Mouse (Mus musculus) forebrain, embryonic 11.5 days (tissue): Measurements from ENCODE around the gene Thtpa. TPM values are rescaled to one million over a fixed set of nuclear protein-coding genes. Genes with fewer than 3 reads are reported as not detected.
A peak's percentile ranks its signal among the peaks of the same experiment; 100 is the strongest.

Experiments
- ATAC-seq: fragments of 200-750 bp; cut with Nextera tagmentation; replicated peaks from 2 replicates; pipeline ENCODE4 v1.8.0; 2017; ENCODE audit warnings: moderate TSS enrichment; ENCODE audit not compliant: low FRiP score
- DNase-seq: peaks from one replicate; pipeline ENCODE4 v3.0.0-alpha.2; 2017; ENCODE audit warnings: low spot score
- H3K27ac ChIP-seq: fragments of 300-500 bp; sonication (generic); 2 replicates; pipeline ENCODE4 v1.5.1; 2014; ENCODE audit warnings: low read depth, low read length
- H3K27me3 ChIP-seq: fragments of 300-500 bp; sonication (generic); 2 replicates; pipeline ENCODE4 v1.6.1; 2014; ENCODE audit warnings: mild to moderate bottlenecking, low read length, mixed read lengths; ENCODE audit not compliant: control insufficient read depth, insufficient read depth
- H3K36me3 ChIP-seq: fragments of 300-500 bp; sonication (generic); 2 replicates; pipeline ENCODE4 v1.6.1; 2014; ENCODE audit warnings: mild to moderate bottlenecking, low read length, moderate library complexity, mixed read lengths; ENCODE audit not compliant: control insufficient read depth, insufficient read depth
- H3K4me1 ChIP-seq: fragments of 300-500 bp; sonication (generic); replicated peaks from 2 replicates; pipeline ENCODE4 v1.6.1; 2014; ENCODE audit warnings: low read length, mixed read lengths; ENCODE audit not compliant: control insufficient read depth, insufficient read depth
- H3K4me2 ChIP-seq: fragments of 300-500 bp; sonication (generic); 2 replicates; pipeline ENCODE4 v1.6.1; 2014; ENCODE audit warnings: low read depth, mild to moderate bottlenecking, low read length, moderate library complexity, mixed read lengths; ENCODE audit not compliant: severe bottlenecking
- H3K4me3 ChIP-seq: fragments of 300-500 bp; sonication (generic); 2 replicates; pipeline ENCODE4 v1.5.1; 2014; ENCODE audit warnings: low read depth, low read length
- H3K9ac ChIP-seq: fragments of 300-500 bp; sonication (generic); 2 replicates; pipeline ENCODE4 v1.6.1; 2014; ENCODE audit warnings: low read length
- H3K9me3 ChIP-seq: fragments of 300-500 bp; sonication (generic); 2 replicates; pipeline ENCODE4 v1.6.1; 2016; ENCODE audit warnings: low read length, mixed read lengths; ENCODE audit not compliant: control insufficient read depth
- WGBS: fragments of 180-500 bp; shearing (Covaris S2); extraction: QIAGEN DNeasy Blood & Tissue Kit; methylation state at CpG from one replicate; pipeline ENCODE4 v1.1.7; 2014; 5-methylcytosine and 5-hydroxymethylcytosine counted together
- polyA plus RNA-seq: library from polyadenylated mRNA; unstranded; fragments of >200 nt; fragmentation: Nextera tagmentation; extraction: Ambion mirVana; gene quantifications from 2 replicates; pipeline ENCODE4 v1.2.1, GENCODE M21; 2014

The Thtpa gene
- polyA plus RNA-seq, 1 experiment from 2014 or later: 28.6 TPM

DNA sequence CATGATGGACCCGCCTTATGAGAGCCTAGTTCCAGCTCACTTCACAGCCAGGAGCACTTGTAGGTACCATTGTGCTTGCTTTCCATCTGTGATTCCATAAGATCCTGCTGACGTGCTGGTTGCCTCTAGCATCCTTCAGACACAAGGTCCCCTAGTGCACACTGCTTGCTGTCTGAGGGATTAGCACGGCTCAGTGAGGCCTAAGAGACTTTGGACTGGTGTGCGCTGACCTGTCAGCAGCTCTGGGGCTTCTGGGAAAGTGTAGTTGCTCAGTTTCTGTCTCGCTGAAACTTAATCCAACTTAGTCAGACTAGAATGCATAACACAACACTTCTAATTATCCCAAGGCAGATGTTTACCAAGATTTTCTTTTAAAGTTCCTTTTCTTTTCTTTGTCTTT lies 34.7 kb upstream of the Thtpa start:
- Histone ChIP-seq H3K27ac (no peak overlapping the region), H3K9ac (no peak overlapping the region)
- no peak for ATAC-seq

DNA sequence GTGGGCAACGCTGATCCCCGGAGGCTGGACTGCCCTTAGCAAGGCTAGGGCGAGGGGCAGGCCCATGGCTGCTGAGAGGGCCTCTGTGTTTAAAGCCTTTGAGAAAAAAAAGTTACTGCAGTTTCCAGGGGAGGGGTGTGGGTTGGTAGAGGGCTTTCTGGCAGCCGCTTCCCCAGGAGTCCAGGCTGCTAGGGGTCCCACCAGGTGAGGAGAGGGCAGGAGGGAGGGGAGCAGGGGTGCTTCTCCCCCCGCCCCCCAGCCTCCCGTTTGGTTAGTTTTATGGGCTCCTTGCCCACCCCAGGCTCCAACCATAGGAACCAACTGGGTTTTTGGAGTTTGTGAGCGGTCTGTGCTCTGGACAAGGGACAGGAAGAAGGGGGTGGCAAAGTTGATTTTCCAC lies 32.7 kb upstream of the Thtpa start:
- Histone ChIP-seq H3K9ac (no peak overlapping the region), H3K4me2 (no peak overlapping the region), H3K4me3 (no peak overlapping the region), H3K9me3 (no peaks in the 10 kb centered on the region), H3K27ac (no peak overlapping the region), H3K36me3 (peaks cover 6% of the 10 kb centered on the region; the same call in 1 of the 2 replicates), H3K27me3 (no peaks in the 10 kb centered on the region), H3K4me1 (peaks cover 9% of the 10 kb centered on the region)
- ATAC-seq (no peak), DNase-seq (no peak)
- WGBS: 40% methylated on average over 7 of the region's 7 CpGs

More for the DNA sequence above, 34.7 kb upstream of the Thtpa start:
- DNase-seq: no peak
- H3K4me1 ChIP-seq: peaks cover 9% of the 10 kb centered on the region
- H3K4me2 ChIP-seq: no peak overlapping the region
- WGBS: 27% methylated on average over 5 of the region's 5 CpGs
- no peaks in the 10 kb centered on the region for H3K27me3 ChIP-seq
- H3K4me3 ChIP-seq: no peak overlapping the region
- no peaks in the 10 kb centered on the region; the same call in 1 of the 2 replicates for H3K36me3 ChIP-seq
- H3K9me3 ChIP-seq: no peaks in the 10 kb centered on the region

DNA sequence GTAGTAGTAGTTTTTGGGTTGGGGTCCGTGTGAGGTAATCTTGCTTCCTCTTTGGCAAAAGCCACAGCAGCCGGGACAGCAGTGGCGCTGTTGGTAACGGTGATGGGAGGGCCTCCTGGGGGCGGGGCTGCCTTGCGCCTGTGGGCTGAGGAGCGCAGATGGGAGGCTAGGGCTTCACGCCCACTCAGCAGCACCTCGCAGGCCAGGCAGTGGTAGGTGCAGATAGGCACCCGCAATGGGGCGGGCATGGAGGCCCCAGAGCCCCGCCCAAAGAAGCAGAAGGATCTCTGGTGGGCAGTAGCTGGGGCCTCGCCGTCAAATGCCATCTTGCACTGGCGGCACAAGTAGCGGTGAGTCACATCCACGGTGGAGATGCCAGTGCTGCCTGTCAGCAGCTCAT lies 32.0 kb upstream of the Thtpa start:
- Histone ChIP-seq H3K4me2 (no peak overlapping the region), H3K36me3 (peaks cover 6% of the 10 kb centered on the region; the same call in 1 of the 2 replicates), H3K27me3 (no peaks in the 10 kb centered on the region), H3K9ac (no peak overlapping the region), H3K9me3 (no peaks in the 10 kb centered on the region), H3K27ac (no peak overlapping the region), H3K4me3 (no peak overlapping the region), H3K4me1 (peaks cover 9% of the 10 kb centered on the region)
- 37% methylated on average over 17 of the region's 17 CpGs for WGBS
- peak; percentile 48; the same call in 1 of the 2 replicates for ATAC-seq
- DNase-seq: no peak

DNA sequence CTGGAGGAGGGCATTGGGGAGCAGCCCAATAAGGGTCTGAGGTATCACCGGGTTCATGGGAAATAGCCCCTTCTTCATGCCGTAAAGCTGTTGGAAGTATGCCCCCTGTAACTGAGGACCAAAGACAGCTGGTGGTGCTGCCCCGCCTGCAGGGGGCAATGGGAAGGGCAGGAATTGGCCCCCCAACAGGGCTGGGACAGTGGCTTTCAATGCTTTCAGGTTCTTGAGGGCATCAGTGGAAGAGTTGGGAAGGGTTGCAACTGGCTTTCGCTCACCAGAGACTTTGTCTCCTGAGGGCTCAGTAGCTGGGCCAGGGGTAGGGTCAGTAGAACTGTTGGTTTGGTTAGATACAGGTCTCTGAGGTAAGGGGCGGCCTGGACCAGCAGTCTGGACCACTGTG lies 31.5 kb upstream of the Thtpa start:
- no peak for DNase-seq
- Histone ChIP-seq H3K9me3 (no peaks in the 10 kb centered on the region), H3K27me3 (no peaks in the 10 kb centered on the region), H3K36me3 (peaks cover 6% of the 10 kb centered on the region; the same call in 1 of the 2 replicates), H3K4me3 (no peak overlapping the region), H3K27ac (no peak overlapping the region), H3K4me1 (peaks cover 9% of the 10 kb centered on the region), H3K9ac (no peak overlapping the region), H3K4me2 (no peak overlapping the region)
- no peak for ATAC-seq
- WGBS: 91% methylated on average over 5 of the region's 5 CpGs

DNA sequence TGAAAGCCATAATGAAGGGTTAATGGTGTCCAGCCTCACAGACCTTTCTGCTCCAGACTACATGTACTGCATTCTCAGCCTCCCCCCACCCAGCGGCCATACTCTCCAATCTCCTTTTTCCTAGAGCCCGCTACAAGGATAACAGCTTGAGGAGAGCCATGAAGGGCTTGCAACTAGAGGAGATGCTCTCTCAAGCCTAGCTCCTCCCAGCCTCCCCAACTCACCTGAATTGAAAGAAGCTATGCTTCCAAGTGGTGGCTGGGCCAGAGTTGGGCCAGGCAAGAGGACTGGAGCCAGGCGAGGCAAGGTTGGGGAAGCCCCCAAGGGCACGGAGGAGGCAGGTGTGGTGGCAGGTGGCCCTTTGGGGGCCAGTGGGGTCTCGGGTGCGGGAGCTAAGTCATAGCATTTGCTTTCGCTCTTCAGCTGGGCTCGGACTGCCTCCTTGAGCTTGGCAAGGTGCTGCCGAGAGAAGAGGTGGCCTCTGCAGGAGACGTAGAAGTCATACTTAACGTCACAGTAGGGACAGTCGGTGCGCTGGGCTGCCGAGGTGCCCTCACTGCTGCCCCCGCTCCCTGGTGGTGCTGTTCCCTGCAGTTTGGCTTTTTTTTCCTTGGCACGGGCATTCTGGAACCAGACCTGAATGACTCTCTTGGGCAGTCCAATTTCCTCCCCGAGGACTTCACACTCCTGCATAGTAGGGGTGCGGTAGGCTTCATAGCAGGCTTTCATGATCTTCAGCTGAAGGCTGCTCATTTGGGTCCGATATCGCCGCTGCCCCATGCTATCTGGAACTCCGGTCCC lies 30.8 kb upstream of the Thtpa start:
- Histone ChIP-seq H3K9me3 (no peaks in the 10 kb centered on the region), H3K4me1 (peaks cover 9% of the 10 kb centered on the region), H3K4me2 (no peak overlapping the region), H3K36me3 (peaks cover 6% of the 10 kb centered on the region; the same call in 1 of the 2 replicates), H3K27ac (no peak overlapping the region), H3K27me3 (no peaks in the 10 kb centered on the region), H3K9ac (no peak overlapping the region), H3K4me3 (no peak overlapping the region)
- 88% methylated on average over 22 of the region's 22 CpGs for WGBS
- DNase-seq: no peak
- no peak for ATAC-seq

DNA sequence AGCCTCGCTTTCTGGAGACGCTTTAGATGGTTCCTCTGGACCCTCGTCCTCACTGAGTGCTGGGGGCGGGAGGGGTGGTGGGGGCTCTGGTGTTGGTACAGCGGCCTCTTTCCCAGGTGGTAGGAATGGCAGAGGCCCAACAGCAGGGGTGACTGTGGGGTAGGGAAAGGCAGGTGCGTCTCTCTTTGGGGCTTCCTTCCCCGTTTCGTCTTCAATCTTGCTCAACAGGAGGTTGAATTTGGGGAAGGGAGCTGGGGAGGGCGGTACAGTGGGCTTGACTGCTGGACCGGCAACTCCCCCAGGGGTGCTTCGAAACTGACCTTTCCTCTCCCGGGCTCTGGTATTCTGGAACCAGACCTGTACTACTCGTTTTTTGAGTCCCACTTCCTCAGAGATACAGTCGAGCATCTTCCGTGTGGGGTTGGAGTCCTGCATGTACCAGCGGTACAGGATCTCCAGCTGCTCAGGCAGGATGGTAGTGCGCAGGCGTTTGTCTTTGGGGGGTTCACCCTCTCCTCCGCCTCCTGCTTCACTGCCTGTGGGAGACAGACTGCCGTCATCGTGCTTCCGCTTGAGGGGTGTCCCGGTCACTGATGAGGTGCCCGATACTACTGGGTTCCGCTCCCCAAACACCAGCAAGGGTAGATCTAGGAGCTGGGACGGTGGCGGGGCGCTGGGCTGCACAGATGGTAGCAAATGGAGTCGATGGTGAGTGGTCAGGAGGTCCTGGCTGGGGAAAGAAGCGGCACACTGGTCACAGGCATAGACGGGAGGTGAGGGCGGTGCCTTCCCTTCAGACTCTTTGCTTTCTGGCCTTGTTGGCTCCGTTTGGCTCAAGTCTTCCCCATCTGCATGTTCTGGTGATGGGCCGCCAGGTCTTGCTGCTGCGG lies 29.9 kb upstream of the Thtpa start:
- no peak for DNase-seq
- H3K4me2 ChIP-seq: no peak overlapping the region
- WGBS: 84% methylated on average over 35 of the region's 35 CpGs
- no peak overlapping the region for H3K9ac ChIP-seq
- H3K4me1 ChIP-seq: peaks cover 7% of the 10 kb centered on the region
- H3K9me3 ChIP-seq: no peaks in the 10 kb centered on the region
- H3K36me3 ChIP-seq: peaks cover 6% of the 10 kb centered on the region; the same call in 1 of the 2 replicates
- no peak overlapping the region for H3K4me3 ChIP-seq
- H3K27ac ChIP-seq: no peak overlapping the region
- ATAC-seq: no peak
- no peaks in the 10 kb centered on the region for H3K27me3 ChIP-seq

DNA sequence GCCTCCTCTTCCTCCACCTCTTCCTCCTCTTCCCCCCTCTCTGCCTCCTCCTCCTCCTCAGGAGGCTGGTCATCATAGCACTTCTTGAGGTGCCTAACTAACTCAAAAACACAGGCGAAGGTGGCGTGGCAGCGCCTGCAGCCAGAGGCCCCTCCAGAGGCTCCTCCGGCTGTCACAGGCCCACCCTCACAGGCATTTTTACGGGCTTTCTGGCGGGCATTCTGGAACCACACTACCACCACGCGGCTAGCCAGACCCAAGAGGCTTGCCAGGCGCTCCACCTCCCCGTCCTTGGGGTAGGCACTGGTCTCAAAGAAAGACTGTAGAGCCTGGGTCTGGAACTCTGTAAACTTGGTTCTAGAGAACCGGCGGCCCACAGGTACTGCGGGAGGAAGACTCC lies 29.2 kb upstream of the Thtpa start:
- no peak for ATAC-seq
- Histone ChIP-seq H3K4me3 (no peak overlapping the region), H3K4me1 (peaks cover 5% of the 10 kb centered on the region), H3K36me3 (peaks cover 6% of the 10 kb centered on the region; the same call in 1 of the 2 replicates), H3K9ac (no peak overlapping the region), H3K27ac (no peak overlapping the region), H3K27me3 (no peaks in the 10 kb centered on the region), H3K9me3 (no peaks in the 10 kb centered on the region), H3K4me2 (no peak overlapping the region)
- no peak for DNase-seq
- 91% methylated on average over 13 of the region's 13 CpGs for WGBS

DNA sequence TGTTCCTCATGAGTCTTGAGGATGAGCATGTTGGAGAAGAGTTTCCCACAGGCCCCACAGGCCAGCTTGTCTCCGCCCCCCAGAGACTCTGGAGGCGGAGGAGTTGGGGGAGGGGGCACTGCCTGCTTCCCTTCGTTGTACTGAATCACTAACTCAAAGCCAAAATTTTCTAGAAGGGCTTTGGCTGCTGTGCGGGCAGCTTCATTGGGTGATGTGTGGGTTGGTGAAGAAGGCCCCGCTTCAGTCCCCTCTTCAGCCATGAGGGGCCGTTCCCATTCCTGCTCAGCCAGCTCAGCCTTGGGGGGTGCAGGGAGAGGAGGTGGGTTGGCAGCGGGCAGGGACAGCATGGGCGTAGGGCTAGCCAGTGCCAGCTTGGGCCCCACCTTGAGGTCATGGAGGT lies 28.5 kb upstream of the Thtpa start:
- ATAC-seq: no peak
- Histone ChIP-seq H3K36me3 (peaks cover 6% of the 10 kb centered on the region; the same call in 1 of the 2 replicates), H3K27me3 (no peaks in the 10 kb centered on the region)

More for the DNA sequence above, 28.5 kb upstream of the Thtpa start:
- DNase-seq: no peak
- Histone ChIP-seq H3K9me3 (no peaks in the 10 kb centered on the region), H3K9ac (no peak overlapping the region), H3K4me3 (no peak overlapping the region), H3K27ac (no peak overlapping the region), H3K4me2 (no peak overlapping the region), H3K4me1 (peaks cover 5% of the 10 kb centered on the region)
- WGBS: 89% methylated on average over 8 of the region's 8 CpGs
